Mouse (Mus musculus) megakaryocyte, embryonic 14.5 days (primary cell): ENCODE data around the gene Pomc.

Source experiments
- FLI1 ChIP-seq: IDR thresholded peaks from 2 replicates; pipeline ENCODE4 v1.6.1; 2012; ENCODE audit warnings: low read length, inconsistent platforms, mixed read lengths
- GATA1 ChIP-seq: IDR thresholded peaks from 3 replicates; pipeline ENCODE4 v1.6.1; 2012; ENCODE audit warnings: mixed read lengths, low read length, inconsistent platforms, borderline replicate concordance

DNA sequence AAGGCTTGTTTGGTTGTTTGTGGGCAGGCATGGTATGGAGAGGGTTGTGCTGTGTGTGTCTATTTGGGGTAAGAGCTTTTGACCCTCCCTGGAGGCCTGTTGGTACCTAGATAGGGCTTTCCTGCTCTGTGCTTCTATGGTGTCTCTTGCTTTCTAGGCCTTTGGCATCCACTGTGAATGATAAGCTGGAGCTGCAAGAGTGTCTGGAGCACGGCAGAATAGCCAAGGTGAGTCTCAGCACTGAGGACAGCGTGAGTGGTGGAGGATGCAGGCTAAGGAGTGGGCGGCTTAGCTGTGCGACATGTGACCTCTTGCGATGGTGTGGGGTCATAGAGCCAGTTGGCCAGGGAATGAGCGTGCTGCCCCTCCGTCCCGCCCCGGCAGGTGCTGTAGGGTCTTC is 49.3 kb upstream of the Pomc start:
- TF ChIP-seq GATA1 (no peak), FLI1 (no peak)
